Mouse (Mus musculus) heart, embryonic 13.5 days (tissue): ENCODE data around the gene Olfr1333. TPM values are rescaled to one million over a fixed set of nuclear protein-coding genes. Genes with fewer than 3 reads are reported as not detected.
A peak's percentile ranks its signal among the peaks of the same experiment; 100 is the strongest.
"Not testable (repeated sequence)": the region's sequence is repeated elsewhere in the genome, so short reads cannot be mapped to it uniquely, and the experiment has no call there.

Experiments used
- ATAC-seq: fragments of 200-750 bp; cut with Nextera tagmentation; 2 replicates; pipeline ENCODE4 v1.8.0; 2017; ENCODE audit warnings: moderate TSS enrichment; ENCODE audit not compliant: insufficient number of reproducible peaks, low FRiP score, low TSS enrichment; ENCODE audit errors: extremely low read depth
- H3K27ac ChIP-seq: fragments of 300-500 bp; sonication (generic); replicated peaks from 2 replicates; pipeline ENCODE4 v1.5.1; 2015; ENCODE audit warnings: moderate library complexity, mild to moderate bottlenecking, inconsistent platforms
- H3K27me3 ChIP-seq: fragments of 300-500 bp; sonication (generic); replicated peaks from 2 replicates; pipeline ENCODE4 v1.6.1; 2015; ENCODE audit warnings: mild to moderate bottlenecking, inconsistent platforms
- H3K36me3 ChIP-seq: fragments of 300-500 bp; sonication (generic); 2 replicates; pipeline ENCODE4 v1.6.1; 2015; ENCODE audit warnings: mild to moderate bottlenecking, inconsistent platforms
- H3K4me1 ChIP-seq: fragments of 300-500 bp; sonication (generic); 2 replicates; pipeline ENCODE4 v1.6.1; 2015; ENCODE audit warnings: inconsistent platforms
- H3K4me2 ChIP-seq: fragments of 300-500 bp; sonication (generic); 2 replicates; pipeline ENCODE4 v1.6.1; 2015; ENCODE audit warnings: inconsistent platforms, mild to moderate bottlenecking, moderate library complexity
- H3K4me3 ChIP-seq: fragments of 300-500 bp; sonication (generic); 2 replicates; pipeline ENCODE4 v1.5.1; 2015; ENCODE audit warnings: moderate library complexity, mild to moderate bottlenecking, inconsistent platforms
- H3K9ac ChIP-seq: fragments of 300-500 bp; sonication (generic); 2 replicates; pipeline ENCODE4 v1.6.1; 2015; ENCODE audit warnings: inconsistent platforms, mild to moderate bottlenecking, moderate library complexity
- H3K9me3 ChIP-seq: fragments of 300-500 bp; sonication (generic); 2 replicates; pipeline ENCODE4 v1.6.1; 2016; ENCODE audit warnings: inconsistent platforms
- WGBS: fragments of 180-500 bp; shearing (Covaris S2); methylation state at CpG from one replicate; pipeline ENCODE4 v1.1.7; 2015; ENCODE audit warnings: mixed read lengths; 5-methylcytosine and 5-hydroxymethylcytosine counted together
- polyA plus RNA-seq: library from polyadenylated mRNA; unstranded; fragments of >200 nt; fragmentation: Nextera tagmentation; extraction: Ambion mirVana; gene quantifications from 2 replicates; pipeline ENCODE4 v1.2.1, GENCODE M21; 2015

Gene Olfr1333
- polyA plus RNA-seq, result not detected in 2 replicates

GRCm38 (mm10) chr4:118836179-118836578, at the start of gene Olfr1333:
Olfr1333 (minus strand) TSS chr4:118836279.
- H3K4me2 ChIP-seq, result no peak within 1 kb of the TSS

GRCm38 (mm10) chr4:118867566-118867965, 31.5 kb upstream of the Olfr1333 start:
- no peak overlapping the region for H3K4me2 ChIP-seq
- H3K4me3 ChIP-seq, result no peak overlapping the region
- H3K27ac ChIP-seq, result peak overlapping the region; percentile 63
- ATAC-seq, result no peak
- H3K36me3 ChIP-seq, result no peaks in the 10 kb centered on the region
- H3K4me1 ChIP-seq, result peaks cover 13% of the 10 kb centered on the region
- H3K9ac ChIP-seq, result no peak overlapping the region
- no peaks in the 10 kb centered on the region for H3K9me3 ChIP-seq
- no peaks in the 10 kb centered on the region for H3K27me3 ChIP-seq

More at GRCm38 (mm10) chr4:118836179-118836578, at the start of gene Olfr1333:
- H3K4me1 ChIP-seq, result no peaks in the 10 kb centered on the region
- no peak within 1 kb of the TSS for H3K4me3 ChIP-seq
- no peaks in the 10 kb centered on the region for H3K36me3 ChIP-seq
- 0 out of 2 replicates have a peak, but pooled peaks cover 2% of the 10 kb centered on the region for H3K27me3 ChIP-seq
- H3K9me3 ChIP-seq, result no peaks in the 10 kb centered on the region
- no peak within 1 kb of the TSS for H3K27ac ChIP-seq
- 83% methylated on average over 1 of the region's 1 CpGs for WGBS
- no peak within 1 kb of the TSS for H3K9ac ChIP-seq
- ATAC-seq, result no peak

GRCm38 (mm10) chr4:118864349-118864748, 28.3 kb upstream of the Olfr1333 start, which contains the start of gene Olfr1331:
Olfr1331 (plus strand) TSS chr4:118864649.
- H3K4me2 ChIP-seq, result no peak within 1 kb of the TSS
- peaks cover 16% of the 10 kb centered on the region for H3K4me1 ChIP-seq
- H3K4me3 ChIP-seq, result no peak within 1 kb of the TSS
- H3K36me3 ChIP-seq, result no peaks in the 10 kb centered on the region
- no peak for ATAC-seq
- H3K27me3 ChIP-seq, result no peaks in the 10 kb centered on the region
- no peak within 1 kb of the TSS for H3K9ac ChIP-seq
- no peak within 1 kb of the TSS for H3K27ac ChIP-seq
- H3K9me3 ChIP-seq, result no peaks in the 10 kb centered on the region
- 91% methylated on average over 1 of the region's 1 CpGs for WGBS

GRCm38 (mm10) chr4:118862704-118863103, 26.6 kb upstream of the Olfr1333 start:
- Histone ChIP-seq H3K36me3 (no peaks in the 10 kb centered on the region), H3K9ac (no peak overlapping the region), H3K9me3 (no peaks in the 10 kb centered on the region), H3K4me1 (peaks cover 8% of the 10 kb centered on the region), H3K27me3 (no peaks in the 10 kb centered on the region), H3K4me2 (no peak overlapping the region), H3K4me3 (no peak overlapping the region), H3K27ac (no peak overlapping the region)
- no peak for ATAC-seq
- WGBS, result 37% methylated on average over 4 of the region's 4 CpGs

GRCm38 (mm10) chr4:118861791-118862190, 25.7 kb upstream of the Olfr1333 start:
- no peak overlapping the region for H3K4me2 ChIP-seq
- no peak overlapping the region for H3K27ac ChIP-seq
- no peaks in the 10 kb centered on the region for H3K9me3 ChIP-seq
- no peaks in the 10 kb centered on the region for H3K27me3 ChIP-seq
- WGBS, result 75% methylated on average over 1 of the region's 1 CpGs
- no peak for ATAC-seq
- no peak overlapping the region for H3K4me3 ChIP-seq
- no peak overlapping the region for H3K9ac ChIP-seq
- 0 out of 2 replicates have a peak, but pooled peaks cover 7% of the 10 kb centered on the region for H3K4me1 ChIP-seq
- H3K36me3 ChIP-seq, result no peaks in the 10 kb centered on the region

- Histone ChIP-seq H3K4me1 (no peaks in the 10 kb centered on the region), H3K9me3 (no peaks in the 10 kb centered on the region), H3K27ac (no peak overlapping the region), H3K4me3 (no peak overlapping the region), H3K36me3 (no peaks in the 10 kb centered on the region), H3K4me2 (no peak overlapping the region), H3K27me3 (no peaks in the 10 kb centered on the region; the same call in 1 of the 2 replicates), H3K9ac (no peak overlapping the region)
- 64% methylated on average over 1 of the region's 1 CpGs for WGBS
- ATAC-seq, result no peak
Observed at GRCm38 (mm10) chr4:118818921-118819320, 17.2 kb downstream of the Olfr1333 start.

- no peak within 1 kb of the TSS for H3K27ac ChIP-seq
- no peak within 1 kb of the TSS for H3K4me3 ChIP-seq
- H3K4me2 ChIP-seq, result no peak within 1 kb of the TSS
- no peaks in the 10 kb centered on the region for H3K9me3 ChIP-seq
- 71% methylated on average over 4 of the region's 4 CpGs for WGBS
- ATAC-seq, result no peak
- no peak within 1 kb of the TSS for H3K9ac ChIP-seq
- no peaks in the 10 kb centered on the region for H3K27me3 ChIP-seq
- no peaks in the 10 kb centered on the region for H3K36me3 ChIP-seq
- no peaks in the 10 kb centered on the region for H3K4me1 ChIP-seq
Observed at GRCm38 (mm10) chr4:118809844-118810243, 26.2 kb downstream of the Olfr1333 start, which contains the start of gene Olfr1335. Olfr1335 (minus strand) TSS chr4:118809944.

GRCm38 (mm10) chr4:118792796-118793195, 43.3 kb downstream of the Olfr1333 start:
- not testable (repeated sequence) for H3K4me3 ChIP-seq, H3K9ac ChIP-seq, H3K9me3 ChIP-seq, H3K27me3 ChIP-seq, H3K4me2 ChIP-seq, H3K36me3 ChIP-seq, ATAC-seq, H3K4me1 ChIP-seq
- 0 out of 2 replicates have a peak overlapping the region, but pooled peaks have one; percentile 45 for H3K27ac ChIP-seq

GRCm38 (mm10) chr4:118782486-118782885, 53.6 kb downstream of the Olfr1333 start, which contains the start of gene Olfr1337:
Olfr1337 (minus strand) TSS chr4:118782586.
- WGBS, result 66% methylated on average over 2 of the region's 2 CpGs
- no peak within 1 kb of the TSS for H3K9ac ChIP-seq

More at GRCm38 (mm10) chr4:118782486-118782885, 53.6 kb downstream of the Olfr1333 start, which contains the start of gene Olfr1337:
- Histone ChIP-seq H3K4me1 (0 out of 2 replicates have a peak, but pooled peaks cover 4% of the 10 kb centered on the region), H3K9me3 (no peaks in the 10 kb centered on the region), H3K4me2 (no peak within 1 kb of the TSS), H3K27me3 (no peaks in the 10 kb centered on the region), H3K27ac (no peak within 1 kb of the TSS), H3K36me3 (no peaks in the 10 kb centered on the region), H3K4me3 (no peak within 1 kb of the TSS)
- ATAC-seq, result no peak

Other genes starting within 250 kb of the Olfr1333 start
- gene Cfap57, start 215.5 kb downstream of the Olfr1333 start, polyA plus RNA-seq, result 0.31 and 0.53 TPM in 2 replicates
- 76.0 and 78.9 TPM in 2 replicates for gene Ebna1bp2, start 215.5 kb downstream of the Olfr1333 start, polyA plus RNA-seq
- not detected in 2 replicates for gene Olfr62, start 177.3 kb downstream of the Olfr1333 start, polyA plus RNA-seq
- 0.19 TPM in 1 of 2 replicates, not detected in the other for gene Olfr1342, start 143.5 kb downstream of the Olfr1333 start, polyA plus RNA-seq
- not detected in 2 replicates for gene Olfr1341, start 132.8 kb downstream of the Olfr1333 start, polyA plus RNA-seq
- gene Olfr1340, start 116.1 kb downstream of the Olfr1333 start, polyA plus RNA-seq, result not detected in 2 replicates
- gene Olfr1339, start 104.1 kb downstream of the Olfr1333 start, polyA plus RNA-seq, result not detected in 2 replicates
- not detected in 2 replicates for gene Olfr1338, start 77.5 kb downstream of the Olfr1333 start, polyA plus RNA-seq
- gene Olfr1337, start 53.7 kb downstream of the Olfr1333 start, polyA plus RNA-seq, result not detected in 2 replicates
- not detected in 2 replicates for gene Olfr1335, start 26.3 kb downstream of the Olfr1333 start, polyA plus RNA-seq
- gene Olfr1331, start 28.4 kb upstream of the Olfr1333 start, polyA plus RNA-seq, result not detected in 2 replicates
- gene Olfr1330, start 52.3 kb upstream of the Olfr1333 start, polyA plus RNA-seq, result 0.09 and 0.11 TPM in 2 replicates
- gene Olfr1329, start 81.2 kb upstream of the Olfr1333 start, polyA plus RNA-seq, result not detected in 2 replicates
- not detected in 2 replicates for gene Olfr1328, start 102.3 kb upstream of the Olfr1333 start, polyA plus RNA-seq
- not detected in 2 replicates for gene Lao1, start 125.3 kb upstream of the Olfr1333 start, polyA plus RNA-seq